Mouse (Mus musculus): ENCODE results near the gene Unc5cl.

- TF ChIP-seq CTCF (conservative IDR thresholded peaks at IDR 0.05; ENCODE audit: insufficient read depth, insufficient read length, low read depth, low read length), result no peak
- TF ChIP-seq POLR2A (IDR thresholded peaks at IDR 0.05; ENCODE audit: low read depth, low read length), result no peak
These were observed 3.9 kb upstream of the Unc5cl start for GRCm38 (mm10) chr17:48450666-48451352.

Measured in kidney, adult 2 months (tissue).